Mouse (Mus musculus): ENCODE data around the gene Stk39. TPM values are rescaled to one million over a fixed set of nuclear protein-coding genes. Genes with fewer than 3 reads are reported as not detected.

Stk39 gene
- total RNA-seq, 2 experiments from 2014 or later: 77.5 to 80.1 TPM

DNA sequence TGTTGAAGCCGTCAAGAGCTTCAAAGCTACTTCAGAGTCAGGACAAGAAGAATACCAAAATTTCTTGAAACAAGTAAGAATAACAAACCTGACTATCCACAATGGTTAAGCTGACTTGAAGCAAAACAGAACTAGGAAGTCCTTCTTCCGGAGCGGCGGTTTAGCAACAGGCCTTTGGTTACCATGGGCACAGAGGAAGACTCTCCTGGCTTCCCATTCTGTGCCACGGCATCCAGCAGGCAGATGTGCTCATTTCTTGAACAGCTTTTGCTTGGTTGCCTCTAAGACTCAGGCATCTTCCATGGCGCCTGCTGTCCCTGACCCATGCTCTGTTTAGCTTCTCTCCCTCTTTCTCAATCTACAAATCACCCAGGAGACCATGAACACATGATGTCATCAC lies 257.7 kb downstream of the Stk39 start:
- DNase-seq (ENCODE audit: low spot score in 2 of 2): no peak
- intact Hi-C loops (cut with DNase I): no loop called here

DNA sequence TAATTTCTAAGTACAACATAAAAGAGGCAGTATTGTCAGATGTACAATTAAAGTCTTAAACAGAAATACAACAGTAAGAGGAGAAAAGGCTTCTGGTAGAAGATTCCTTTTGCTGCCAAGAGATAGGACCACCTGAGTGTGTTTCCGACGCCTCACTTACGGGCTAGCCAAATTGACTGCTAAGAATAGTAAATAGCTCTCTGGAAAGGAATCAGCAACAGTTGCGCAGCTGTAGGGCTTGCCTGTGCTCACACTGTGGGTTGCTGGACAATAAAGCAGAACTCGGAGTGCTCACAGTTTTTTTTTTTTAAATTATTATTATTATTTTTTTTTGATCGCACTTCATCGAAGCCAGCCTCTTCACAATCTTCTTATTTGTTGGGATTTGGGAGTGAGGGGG lies 260.6 kb downstream of the Stk39 start:
- intact Hi-C loops (cut with DNase I): no loop called here
- no peak for DNase-seq (ENCODE audit: low spot score in 2 of 2)

DNA sequence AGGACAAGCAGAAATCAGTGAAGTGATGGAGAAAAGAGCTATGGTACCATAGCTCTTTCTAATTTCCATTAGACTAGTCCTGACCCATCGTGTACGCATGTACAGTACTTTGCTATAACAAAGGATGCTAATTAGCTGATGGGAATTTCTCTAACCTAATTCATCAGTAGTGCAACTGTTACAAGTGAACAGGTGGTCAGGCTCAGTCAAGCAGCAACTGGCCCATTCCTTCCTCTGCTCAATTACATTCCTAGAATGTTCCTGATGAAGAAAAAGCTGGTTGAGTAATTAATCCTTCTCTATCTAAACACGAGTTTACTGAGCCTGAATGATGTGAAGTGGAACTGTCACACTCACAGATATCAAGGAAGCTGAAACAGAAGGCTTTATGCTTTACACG lies 275.8 kb downstream of the Stk39 start:
- no peak for DNase-seq (ENCODE audit: low spot score in 2 of 2)
- intact Hi-C loops (cut with DNase I): no loop called here

DNA sequence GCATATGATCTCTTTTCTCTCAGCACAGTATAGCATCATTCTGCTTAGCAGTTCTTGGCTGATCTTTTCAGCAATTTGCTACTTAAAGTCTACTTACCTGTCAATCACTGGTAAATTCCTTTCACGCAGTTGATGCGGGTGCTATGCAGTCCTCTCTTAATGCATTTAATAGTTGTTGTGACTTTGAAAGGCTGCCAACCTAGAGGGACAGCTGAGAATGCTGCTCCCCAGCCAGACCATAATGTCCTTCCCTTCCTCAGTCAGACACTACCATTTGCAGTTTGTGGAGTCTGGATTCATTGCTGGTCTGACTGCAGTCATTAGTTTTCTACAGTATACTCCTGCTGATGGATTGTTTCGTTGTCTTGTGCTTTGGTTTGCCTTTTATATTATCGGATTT lies 277.6 kb downstream of the Stk39 start:
- intact Hi-C loops (cut with DNase I): no loop called here
- DNase-seq (ENCODE audit: low spot score in 2 of 2): no peak

DNA sequence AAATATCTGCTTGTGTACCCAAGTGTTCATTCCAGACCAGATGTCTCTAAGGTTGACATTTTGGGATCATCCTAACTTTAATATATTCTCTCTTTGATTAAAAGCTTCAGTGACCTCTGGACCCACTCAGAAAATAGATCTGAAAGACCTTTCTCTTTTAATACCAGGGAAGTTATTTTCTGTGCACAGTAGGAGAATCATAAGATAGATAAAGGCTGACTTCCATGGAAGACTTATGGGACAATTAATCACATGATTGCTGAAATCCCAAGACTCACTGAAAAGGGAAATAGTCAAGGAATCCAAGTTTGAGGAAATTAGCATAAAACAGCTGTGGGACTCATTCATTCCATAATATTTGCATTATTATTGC lies 278.6 kb downstream of the Stk39 start:
- intact Hi-C loops (cut with DNase I): no loop called here
- DNase-seq (ENCODE audit: low spot score in 2 of 2): no peak

DNA sequence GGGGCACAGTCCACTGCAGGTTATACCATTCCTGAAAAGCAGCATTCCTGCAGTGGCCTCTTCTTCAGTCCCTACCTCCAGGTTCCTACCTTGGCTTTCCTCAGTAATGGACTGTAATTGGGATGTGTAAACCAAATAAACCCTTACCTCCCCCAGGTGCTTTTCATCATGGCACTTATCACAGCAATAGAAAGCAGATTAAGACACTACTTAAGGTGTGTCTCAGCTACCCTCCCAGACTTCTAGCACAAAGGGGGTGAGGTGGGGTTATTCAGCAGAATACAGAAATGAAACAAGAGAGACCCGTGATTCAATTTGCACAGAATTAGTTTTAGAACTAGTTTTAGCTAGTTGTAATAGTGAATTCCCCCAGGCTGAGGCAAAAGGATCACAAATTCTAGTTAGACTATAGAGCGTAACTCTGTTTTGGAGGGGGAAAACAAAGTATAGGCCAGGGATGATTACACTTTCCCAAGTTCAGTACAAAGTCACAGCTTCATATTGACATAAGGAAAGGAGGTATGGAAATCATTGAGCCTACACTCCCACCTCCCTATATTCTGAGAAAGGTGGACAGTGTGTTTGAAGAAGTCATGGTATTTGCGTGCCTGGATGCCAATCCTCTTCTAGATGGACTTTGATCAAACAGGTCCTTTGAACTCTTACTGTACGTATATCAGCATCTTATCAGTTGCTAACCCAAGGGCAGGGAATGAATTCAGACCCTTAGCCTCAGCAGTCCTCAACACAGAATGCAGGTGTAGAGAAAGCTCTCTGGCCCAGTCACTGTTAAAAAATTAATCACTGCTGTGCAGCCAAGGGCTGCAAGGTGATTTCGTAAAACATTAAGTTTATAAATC lies 279.2 kb downstream of the Stk39 start:
- intact Hi-C loops (cut with DNase I): no loop called here

DNA sequence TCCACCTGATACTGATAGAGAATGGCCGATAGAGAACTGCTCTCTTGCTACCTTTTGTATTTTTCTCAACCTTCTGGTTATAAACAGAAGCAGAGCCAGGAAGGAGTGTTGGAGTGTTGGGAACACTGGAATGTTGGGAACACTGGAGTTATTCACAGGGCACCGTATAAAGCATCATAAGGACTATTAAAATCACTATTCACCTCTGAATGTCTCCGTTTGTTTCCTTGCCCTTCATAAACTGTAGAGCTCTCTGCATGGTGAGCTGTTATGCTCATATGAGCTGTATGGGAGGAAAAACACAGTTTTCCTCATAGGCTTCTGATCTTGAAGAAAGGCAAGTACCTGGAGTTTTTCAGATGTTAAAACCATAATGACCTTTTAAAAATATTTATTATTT lies 295.6 kb downstream of the Stk39 start:
- DNase-seq (ENCODE audit: low spot score in 2 of 2): no peak
- intact Hi-C loops (cut with DNase I): no loop called here

More for the DNA sequence above, 279.2 kb downstream of the Stk39 start:
- no peak for DNase-seq (ENCODE audit: low spot score in 2 of 2)

DNA sequence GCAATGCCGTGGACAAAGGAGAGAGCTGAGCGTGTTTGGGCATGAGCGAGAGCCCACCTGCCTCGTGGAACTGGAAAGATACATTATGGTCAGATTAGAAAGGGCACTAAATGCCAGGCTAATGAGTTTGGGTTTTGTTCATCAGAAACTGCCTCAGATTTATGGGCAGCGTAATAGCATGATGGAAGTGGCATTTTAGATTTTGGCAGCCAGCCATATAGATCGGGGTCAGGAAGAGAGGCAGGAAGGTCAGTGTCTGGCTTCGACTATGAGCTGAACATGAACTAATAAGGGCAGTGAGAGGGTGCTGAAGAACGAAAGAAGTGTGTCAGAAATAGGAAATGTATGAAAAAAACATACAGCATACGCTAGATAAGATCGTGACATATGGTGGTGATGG lies 300.8 kb downstream of the Stk39 start:
- intact Hi-C loops (cut with DNase I): no loop called here
- DNase-seq (ENCODE audit: low spot score in 2 of 2): no peak

DNA sequence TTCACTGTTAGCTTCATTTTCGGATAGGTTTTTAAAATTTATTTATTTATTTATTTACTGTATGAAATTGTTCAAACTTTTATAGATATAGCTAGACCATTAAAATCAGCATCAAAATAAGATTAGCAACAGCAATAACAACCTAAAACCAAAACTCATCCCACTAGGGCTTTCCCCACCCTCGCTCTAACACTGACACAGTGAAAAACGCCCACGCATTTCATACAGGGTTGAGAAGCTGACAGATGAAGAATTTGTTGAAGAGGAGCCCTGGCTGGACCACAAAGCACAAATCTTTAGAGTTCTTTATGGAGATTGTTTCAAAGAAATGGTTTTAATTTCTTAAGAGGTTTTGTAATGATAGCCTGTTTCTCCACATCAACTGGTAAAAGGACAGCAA lies 310.1 kb downstream of the Stk39 start:
- DNase-seq (ENCODE audit: low spot score in 2 of 2): no peak
- intact Hi-C loops (cut with DNase I): no loop called here

DNA sequence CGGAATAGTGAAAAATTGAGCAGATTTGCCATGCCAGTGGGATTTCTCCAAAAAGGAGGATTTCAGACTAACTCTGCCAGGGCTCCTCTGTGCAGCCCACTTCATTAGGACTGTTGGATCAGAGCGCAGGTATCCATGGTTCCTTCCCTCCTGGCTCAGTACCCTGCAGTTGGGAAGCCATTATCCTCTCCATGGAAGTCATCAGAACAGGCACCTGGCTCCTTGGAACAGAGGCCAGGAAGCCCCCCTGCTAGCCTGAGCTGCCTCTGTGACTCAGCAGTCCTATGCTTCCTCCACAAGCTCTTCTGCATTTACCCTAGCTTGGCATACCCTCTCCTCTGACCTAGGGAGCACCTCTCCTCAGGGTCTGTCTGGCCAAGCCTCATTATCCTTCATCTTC lies 311.5 kb downstream of the Stk39 start:
- intact Hi-C loops (cut with DNase I): no loop called here
- DNase-seq (ENCODE audit: low spot score in 2 of 2): no peak

Other genes starting within 250 kb of the Stk39 start
- gene 4933409G03Rik, start 110.1 kb upstream of the Stk39 start, total RNA-seq (2021): not detected
- gene 4932414N04Rik, start 184.2 kb upstream of the Stk39 start, total RNA-seq (2021): under 1 TPM in 1 of 2 experiments, not detected in 1; 0.35 TPM